Mouse (Mus musculus) ES-E14 (cell line): ENCODE measurements at regions not wholly inside any gene's neighbourhood (a gene's known extent, or its start where the extent isn't known, plus 50 kb on each side); places are given as distances from the start of the nearest gene placed in this dataset.

Source experiments
- DNase-seq: peaks from one replicate; pipeline ENCODE4 v3.0.0-alpha.2; 2013; ENCODE audit warnings: low read depth, low spot score
- H3K27ac ChIP-seq: 2 replicates; pipeline ENCODE4 v1.5.1; 2012; ENCODE audit warnings: low read depth, mild to moderate bottlenecking, low read length, moderate library complexity, mixed read lengths; ENCODE audit not compliant: poor library complexity, insufficient read depth, severe bottlenecking
- H3K36me3 ChIP-seq: 2 replicates; pipeline ENCODE4 v1.6.1; 2012; ENCODE audit warnings: mild to moderate bottlenecking, low read length, moderate library complexity, mixed read lengths; ENCODE audit not compliant: control insufficient read depth, poor library complexity, insufficient read depth, severe bottlenecking
- H3K4me1 ChIP-seq, 2 experiments: fragments of 150-350 bp in 1 of 2; sonication (generic) in 1 of 2; 2 replicates each; pipeline ENCODE4 v1.6.1; 2012; ENCODE audit warnings: low read length in 2 of 2, mild to moderate bottlenecking in 1 of 2, mixed read lengths in 1 of 2; ENCODE audit not compliant: control insufficient read depth in 2 of 2, insufficient read depth in 2 of 2, poor library complexity in 1 of 2
- H3K4me3 ChIP-seq, 2 experiments: fragments of 150-350 bp in 1 of 2; sonication (generic) in 1 of 2; 2 replicates each; pipeline ENCODE4 v1.5.1; 2012; ENCODE audit warnings: low read length in 2 of 2, low read depth in 1 of 2, mild to moderate bottlenecking in 1 of 2, mixed read lengths in 1 of 2; ENCODE audit not compliant: insufficient read depth in 1 of 2, poor library complexity in 1 of 2, severe bottlenecking in 1 of 2
- H3K9ac ChIP-seq: 2 replicates; pipeline ENCODE4 v1.6.1; 2012; ENCODE audit warnings: low read depth, mild to moderate bottlenecking, low read length, mixed read lengths; ENCODE audit not compliant: poor library complexity, insufficient read depth, severe bottlenecking
- H3K9me3 ChIP-seq: fragments of 150-350 bp; sonication (generic); 2 replicates; pipeline ENCODE4 v1.6.1; 2012; ENCODE audit warnings: low read depth, mild to moderate bottlenecking, low read length; ENCODE audit not compliant: control insufficient read depth, insufficient read depth
- CHD2 ChIP-seq: IDR thresholded peaks from 2 replicates; pipeline ENCODE4 v1.6.1; 2014; ENCODE audit warnings: mild to moderate bottlenecking, low read depth, low read length, inconsistent platforms
- HCFC1 ChIP-seq: IDR thresholded peaks from 2 replicates; pipeline ENCODE4 v1.6.1; 2012; ENCODE audit warnings: low read length, inconsistent platforms, borderline replicate concordance; ENCODE audit not compliant: insufficient read depth
- MAFK ChIP-seq: IDR thresholded peaks from 2 replicates; pipeline ENCODE4 v1.6.1; 2014; ENCODE audit warnings: mild to moderate bottlenecking, low read depth, low read length, inconsistent platforms; ENCODE audit not compliant: insufficient read depth
- ZC3H11A ChIP-seq: IDR thresholded peaks from 2 replicates; pipeline ENCODE4 v1.6.1; 2012; ENCODE audit warnings: low read depth, mild to moderate bottlenecking, inconsistent platforms, low read length, borderline replicate concordance
- ZNF384 ChIP-seq: IDR thresholded peaks from 2 replicates; pipeline ENCODE4 v1.6.1; 2012; ENCODE audit warnings: low read depth, low read length, inconsistent platforms
- in situ Hi-C, 2 experiments: fragments of 600-800 bp; cut with MboI; formaldehyde crosslinking; loops; one replicate each; pipeline ENCODE4 v1.15.1; 2025; ENCODE audit warnings: low sequenced_read_pairs in 2 of 2, inconsistent platforms in 1 of 2; ENCODE audit not compliant: unreplicated experiment in 2 of 2

DNA sequence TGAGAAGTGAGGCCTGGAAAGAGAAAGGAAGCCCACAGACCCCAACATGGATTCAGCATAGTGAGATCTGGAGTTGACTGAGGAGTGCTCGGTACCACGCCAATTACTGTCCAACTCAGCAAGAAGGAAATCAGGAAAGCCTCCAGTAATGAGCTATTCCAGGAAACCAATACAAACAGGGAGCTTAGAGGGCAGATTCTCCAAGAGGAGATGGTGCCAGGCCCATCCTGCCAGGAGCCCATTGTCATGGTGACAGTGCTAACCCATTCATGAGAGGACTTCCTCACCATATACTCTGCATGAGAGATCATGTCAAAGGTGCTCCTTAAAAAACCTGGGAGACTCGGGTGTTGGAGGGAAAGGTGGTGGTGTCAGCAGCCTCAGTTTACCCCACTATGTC, 375.3 kb upstream of the Npvf start:
- H3K36me3 ChIP-seq = no peaks in the 10 kb centered on the region; the same call in 1 of the 2 replicates
- in situ Hi-C loops = no loop called here
- H3K9ac ChIP-seq = no peak overlapping the region
- H3K4me3 ChIP-seq = no peak overlapping the region
- DNase-seq = no peak
- TF ChIP-seq CHD2 (no peak), ZNF384 (no peak), ZC3H11A (no peak), HCFC1 (no peak), MAFK (no peak)
- no peaks in the 10 kb centered on the region for H3K9me3 ChIP-seq
- H3K4me1 ChIP-seq = no peaks in the 10 kb centered on the region
- no peak overlapping the region for H3K27ac ChIP-seq

- no peak for DNase-seq
- Histone ChIP-seq H3K27ac (no peak overlapping the region), H3K9me3 (no peaks in the 10 kb centered on the region), H3K4me3 (no peak overlapping the region), H3K36me3 (no peaks in the 10 kb centered on the region), H3K4me1 (no peaks in the 10 kb centered on the region), H3K9ac (no peak overlapping the region)
- in situ Hi-C loops = no loop called here
- TF ChIP-seq ZNF384 = no peak
- no peak for TF ChIP-seq HCFC1
- no peak for TF ChIP-seq CHD2
- TF ChIP-seq ZC3H11A = no peak
- TF ChIP-seq MAFK = no peak
Observed at GRCm38 (mm10) chr6:51029953-51030352, 375.7 kb upstream of the Npvf start.

GRCm38 (mm10) chr6:51033835-51034234, 379.6 kb upstream of the Npvf start:
- in situ Hi-C loops = no loop called here

GRCm38 (mm10) chr6:51036074-51036473, 381.8 kb upstream of the Npvf start:
- DNase-seq = no peak
- Histone ChIP-seq H3K4me1 (no peaks in the 10 kb centered on the region), H3K36me3 (no peaks in the 10 kb centered on the region), H3K9me3 (no peaks in the 10 kb centered on the region), H3K4me3 (no peak overlapping the region), H3K27ac (no peak overlapping the region), H3K9ac (no peak overlapping the region)
- in situ Hi-C loops = no loop called here
- TF ChIP-seq ZNF384 (no peak), HCFC1 (no peak), CHD2 (no peak), MAFK (no peak)

More at GRCm38 (mm10) chr6:51033835-51034234, 379.6 kb upstream of the Npvf start:
- DNase-seq = no peak
- Histone ChIP-seq H3K4me1 (no peaks in the 10 kb centered on the region), H3K9me3 (no peaks in the 10 kb centered on the region), H3K36me3 (no peaks in the 10 kb centered on the region), H3K9ac (no peak overlapping the region), H3K27ac (no peak overlapping the region), H3K4me3 (no peak overlapping the region)
- no peak for TF ChIP-seq ZNF384
- no peak for TF ChIP-seq MAFK
- no peak for TF ChIP-seq CHD2
- TF ChIP-seq HCFC1 = no peak
- no peak for TF ChIP-seq ZC3H11A

- TF ChIP-seq MAFK (no peak), CHD2 (no peak), ZC3H11A (no peak)
- no peak overlapping the region for H3K4me3 ChIP-seq
- H3K9me3 ChIP-seq = no peaks in the 10 kb centered on the region
- no peak for DNase-seq
- no peak overlapping the region for H3K9ac ChIP-seq
- in situ Hi-C loops = no loop called here
- no peaks in the 10 kb centered on the region for H3K36me3 ChIP-seq
- no peak overlapping the region for H3K27ac ChIP-seq
- H3K4me1 ChIP-seq = no peaks in the 10 kb centered on the region
Observed at GRCm38 (mm10) chr6:51036553-51036952, 382.3 kb upstream of the Npvf start.
